Mouse (Mus musculus) bone marrow, adult 2 months (tissue): ENCODE measurements around the gene A3galt2. TPM values are rescaled to one million over a fixed set of nuclear protein-coding genes. Genes with fewer than 3 reads are reported as not detected.

Experiments
- H3K27ac ChIP-seq: fragments of 200-500 bp; 2 replicates; pipeline ENCODE4 v1.5.1; 2012; ENCODE audit warnings: low read depth, mild to moderate bottlenecking, control low read depth, inconsistent platforms, low read length; ENCODE audit not compliant: control insufficient read depth, poor library complexity, insufficient read depth
- H3K4me1 ChIP-seq: fragments of 200-500 bp; 2 replicates; pipeline ENCODE4 v1.6.1; 2011; ENCODE audit warnings: low read length; ENCODE audit not compliant: control insufficient read depth, insufficient read depth
- H3K4me3 ChIP-seq: fragments of 200-500 bp; replicated peaks from 2 replicates; pipeline ENCODE3; 2011; ENCODE audit warnings: mild to moderate bottlenecking, low read depth, low read length, control low read depth; ENCODE audit not compliant: control insufficient read depth
- CTCF ChIP-seq: fragments of 200-500 bp; IDR thresholded peaks from 2 replicates; pipeline ENCODE4 v1.5.1; 2011; ENCODE audit warnings: low read length, control low read depth; ENCODE audit not compliant: control insufficient read depth, insufficient read depth
- POLR2A ChIP-seq: fragments of 200-500 bp; IDR thresholded peaks from 2 replicates; pipeline ENCODE4 v1.6.1; 2011; ENCODE audit warnings: low read depth, mild to moderate bottlenecking, control low read depth, low read length, borderline replicate concordance; ENCODE audit not compliant: control insufficient read depth
- WGBS: fragments of 180-500 bp; shearing (Covaris S2); methylation state at CpG from one replicate; pipeline ENCODE4 v1.1.7; 2018; 5-methylcytosine and 5-hydroxymethylcytosine counted together
- polyA plus RNA-seq: library from polyadenylated mRNA; stranded (reverse); fragments of >200 nt; gene quantifications from 2 replicates; pipeline ENCODE4 v1.2.4, GENCODE M21; 2011; ENCODE audit warnings: low replicate concordance; ENCODE audit not compliant: missing spikeins, insufficient read depth, insufficient read length

Gene A3galt2
- polyA plus RNA-seq, 1 experiment, result 1.5 TPM

DNA sequence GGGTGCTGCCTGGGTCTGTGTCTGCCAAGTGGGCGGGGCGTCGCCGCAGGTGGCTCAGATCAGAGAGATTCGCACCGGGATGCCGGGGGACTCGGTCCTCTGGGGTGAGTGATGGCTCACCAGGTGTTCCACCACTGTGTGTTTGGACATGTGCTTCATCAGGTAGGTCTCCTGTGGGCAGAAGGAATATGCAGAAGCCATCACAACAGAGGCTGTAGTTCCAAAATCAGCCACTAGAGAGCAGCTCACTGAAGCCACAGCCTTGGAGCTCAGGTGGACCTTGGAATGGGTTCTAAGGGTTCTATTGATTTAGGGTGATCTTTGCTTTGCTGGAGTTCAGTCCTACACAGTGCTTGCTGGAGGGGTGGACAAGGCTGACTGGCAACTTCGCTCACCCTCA, 19.3 kb downstream of the A3galt2 start:
- no peaks in the 10 kb centered on the region for H3K4me1 ChIP-seq
- 94% methylated on average over 9 of the region's 9 CpGs for WGBS

DNA sequence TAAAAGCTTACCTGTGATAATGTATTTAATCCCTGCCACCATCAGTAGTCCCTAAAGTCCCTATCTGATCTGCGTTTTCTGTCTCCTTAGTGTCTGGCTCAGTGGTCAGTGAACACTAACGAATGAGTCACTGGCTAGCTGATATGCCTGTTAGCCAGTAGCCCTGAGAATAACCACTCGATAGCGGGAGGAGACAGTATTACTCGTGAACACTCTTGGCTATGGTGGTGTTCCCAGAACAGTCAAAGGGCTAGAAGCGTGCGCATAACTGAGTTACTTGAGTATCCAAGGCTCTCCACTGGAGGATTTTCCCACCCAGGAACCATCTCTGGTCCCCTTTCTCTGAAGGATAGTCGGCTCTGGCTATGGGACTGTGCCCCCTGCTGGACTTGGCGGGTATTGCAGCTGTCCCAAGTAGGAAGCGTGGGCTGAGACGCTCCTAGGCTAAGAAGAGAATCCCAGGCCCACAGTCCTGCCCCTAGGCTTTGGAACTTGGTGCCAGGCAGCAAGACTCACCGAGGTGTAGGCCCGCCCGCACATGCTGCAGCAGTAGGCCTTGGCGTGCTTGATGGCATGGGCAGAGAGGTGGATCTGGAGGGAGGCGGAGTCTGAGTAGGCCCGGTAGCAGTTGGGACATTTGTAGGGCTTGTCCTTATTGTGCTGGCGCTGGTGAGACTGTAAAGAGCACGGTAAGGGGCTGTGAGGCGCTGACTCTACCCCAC, 21.6 kb downstream of the A3galt2 start:
- 59% methylated on average over 20 of the region's 20 CpGs for WGBS
- no peak overlapping the region for H3K27ac ChIP-seq
- no peaks in the 10 kb centered on the region for H3K4me1 ChIP-seq
- no peak overlapping the region for H3K4me3 ChIP-seq
- peak; percentile 26; the same call in 1 of the 2 replicates for TF ChIP-seq POLR2A
- TF ChIP-seq CTCF, result peak; percentile 93

More for the DNA sequence above, 19.3 kb downstream of the A3galt2 start:
- Histone ChIP-seq H3K4me3 (no peak overlapping the region), H3K27ac (no peak overlapping the region)
- TF ChIP-seq CTCF, result peak; percentile 51; the same call in 1 of the 2 replicates
- TF ChIP-seq POLR2A, result no peak

DNA sequence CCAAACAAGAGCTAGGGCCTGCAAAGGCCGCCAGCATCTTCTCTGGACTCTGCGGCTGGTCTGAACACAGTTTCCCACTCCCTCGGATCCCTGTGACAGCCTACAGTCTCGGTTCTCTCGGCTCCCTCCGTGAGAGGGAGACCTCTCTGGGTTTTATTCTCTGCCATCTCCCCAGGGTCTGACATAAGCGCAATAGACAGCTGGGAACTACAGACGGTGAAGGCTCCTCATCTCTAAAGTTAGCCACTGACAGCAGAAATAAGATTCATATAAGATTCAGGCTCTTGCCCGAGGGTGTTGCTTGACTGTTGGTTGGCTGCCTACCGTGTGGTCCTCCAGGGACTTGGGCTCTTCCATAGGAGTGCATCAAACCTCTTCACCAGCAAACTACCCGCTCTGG, 22.4 kb downstream of the A3galt2 start:
- H3K4me1 ChIP-seq, result no peaks in the 10 kb centered on the region
- TF ChIP-seq CTCF, result no peak
- no peak for TF ChIP-seq POLR2A
- H3K27ac ChIP-seq, result no peak overlapping the region
- WGBS, result 89% methylated on average over 11 of the region's 11 CpGs
- H3K4me3 ChIP-seq, result no peak overlapping the region

DNA sequence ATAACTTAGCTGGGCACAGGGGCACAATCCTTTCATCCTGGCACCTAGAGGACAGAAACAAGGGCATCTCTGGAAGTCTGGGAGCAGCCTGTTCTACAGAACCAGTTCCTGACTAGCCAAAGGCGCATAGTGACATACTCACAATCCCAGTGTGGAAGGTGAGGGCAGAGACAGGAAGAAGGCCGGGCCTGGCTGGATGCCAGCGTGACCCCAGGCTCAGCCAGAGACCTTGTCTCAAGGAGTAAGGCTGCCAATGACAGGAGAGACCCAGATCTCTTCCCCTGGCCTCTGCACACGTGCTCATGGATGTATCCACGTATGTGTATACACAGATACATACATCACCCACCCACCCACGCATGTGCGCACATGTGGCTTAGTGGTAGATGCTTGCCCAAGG, 26.9 kb downstream of the A3galt2 start:
- Histone ChIP-seq H3K4me3 (no peak overlapping the region), H3K27ac (no peak overlapping the region), H3K4me1 (no peaks in the 10 kb centered on the region)
- no peak for TF ChIP-seq POLR2A
- TF ChIP-seq CTCF, result no peak
- WGBS, result 81% methylated on average over 7 of the region's 7 CpGs

DNA sequence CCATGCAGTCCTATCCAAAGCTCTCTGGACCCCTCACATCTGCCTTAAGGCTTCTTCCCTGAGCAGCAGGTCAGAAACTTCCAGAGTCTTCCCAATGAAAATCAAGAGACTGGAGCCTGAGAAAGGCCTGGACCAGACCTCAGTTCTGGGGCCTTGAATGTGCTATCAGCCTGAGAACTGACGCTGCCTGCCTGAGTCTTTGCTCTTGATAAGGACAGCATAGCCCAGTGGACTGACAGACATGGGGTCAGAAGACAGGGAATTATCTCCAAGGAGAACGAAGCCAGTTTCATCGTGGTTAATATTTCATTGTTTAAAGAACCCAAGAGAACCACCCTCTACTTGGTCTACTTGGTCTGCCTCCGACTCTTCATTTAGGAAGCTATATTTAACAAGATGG, 27.5 kb downstream of the A3galt2 start:
- H3K4me3 ChIP-seq, result no peak overlapping the region
- no peak for TF ChIP-seq POLR2A
- no peak for TF ChIP-seq CTCF
- H3K27ac ChIP-seq, result no peak overlapping the region
- no peaks in the 10 kb centered on the region for H3K4me1 ChIP-seq
- WGBS, result 69% methylated on average over 4 of the region's 4 CpGs

DNA sequence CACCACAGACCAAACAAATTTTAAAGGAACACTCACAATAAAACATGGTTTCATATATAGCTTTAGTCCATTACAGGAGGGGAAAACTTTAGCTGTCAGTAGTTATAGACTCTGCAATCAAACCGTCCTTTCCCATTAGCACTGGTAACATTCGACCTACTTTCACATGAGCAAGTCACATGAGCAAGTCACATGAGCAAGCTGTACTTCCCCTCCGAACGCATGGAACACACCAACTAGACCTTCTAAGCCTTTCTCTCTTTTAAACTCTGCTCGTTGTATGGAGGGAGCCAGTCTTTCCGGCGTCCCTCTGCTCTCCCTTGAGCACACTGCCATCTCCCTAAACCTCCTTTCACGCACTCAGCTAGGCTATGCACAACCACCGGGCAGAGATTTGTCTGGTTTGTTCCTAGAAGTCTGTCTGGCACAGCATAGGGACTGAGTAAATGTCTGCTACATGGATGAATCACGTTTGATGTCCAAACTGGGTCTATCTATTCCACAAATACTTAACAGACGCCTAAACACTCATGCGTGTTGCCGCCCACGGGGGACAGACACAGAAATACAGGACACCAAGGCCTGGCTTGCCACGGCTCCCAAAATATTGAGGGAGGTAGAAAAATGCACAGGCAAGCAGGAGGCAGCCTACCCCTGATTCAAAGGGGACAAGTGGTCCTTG, 29.9 kb downstream of the A3galt2 start:
- TF ChIP-seq POLR2A (no peak), CTCF (no peak)
- 86% methylated on average over 15 of the region's 15 CpGs for WGBS
- H3K4me3 ChIP-seq, result no peak overlapping the region

DNA sequence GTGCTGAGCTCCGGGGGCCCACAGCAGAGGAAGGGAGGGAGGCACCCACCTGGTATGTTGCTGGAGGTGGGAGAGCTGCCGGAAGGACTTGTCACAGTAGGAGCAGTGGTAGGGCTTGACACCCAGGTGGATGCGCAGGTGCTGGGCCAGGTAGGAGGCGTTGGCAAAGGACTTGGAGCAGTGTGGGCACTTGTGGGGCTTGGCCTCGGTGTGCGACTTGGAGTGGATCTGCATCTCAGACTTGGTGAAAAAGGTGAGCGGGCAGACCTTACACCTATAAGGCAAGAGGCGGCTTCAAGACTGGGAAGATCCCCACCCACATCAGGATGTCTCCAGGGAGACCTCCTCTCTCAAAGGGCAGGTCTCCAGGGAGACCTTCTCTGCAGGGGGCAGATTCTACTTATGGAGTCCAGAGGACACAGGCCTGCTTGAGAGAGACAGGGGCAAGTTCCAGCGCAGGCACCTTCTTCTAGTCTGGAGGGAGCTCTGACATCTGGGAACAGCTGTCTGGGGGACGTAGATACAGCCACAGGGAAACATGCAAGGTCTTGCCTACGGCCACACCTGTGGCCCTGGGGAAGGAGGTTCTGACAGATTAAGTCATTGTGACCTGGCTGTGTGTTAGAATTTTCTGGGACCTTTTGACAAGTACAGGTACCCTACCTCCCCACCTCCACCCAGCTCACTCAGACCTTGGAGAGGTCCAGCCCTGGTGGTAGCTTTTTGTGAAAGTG, 30.9 kb downstream of the A3galt2 start:
- WGBS, result 87% methylated on average over 11 of the region's 11 CpGs
- H3K4me3 ChIP-seq, result no peak overlapping the region
- no peaks in the 10 kb centered on the region for H3K4me1 ChIP-seq
- H3K27ac ChIP-seq, result no peak overlapping the region
- TF ChIP-seq POLR2A (no peak), CTCF (no peak)

More for the DNA sequence above, 29.9 kb downstream of the A3galt2 start:
- Histone ChIP-seq H3K4me1 (no peaks in the 10 kb centered on the region), H3K27ac (no peak overlapping the region)
